In the genomic region with DNA sequence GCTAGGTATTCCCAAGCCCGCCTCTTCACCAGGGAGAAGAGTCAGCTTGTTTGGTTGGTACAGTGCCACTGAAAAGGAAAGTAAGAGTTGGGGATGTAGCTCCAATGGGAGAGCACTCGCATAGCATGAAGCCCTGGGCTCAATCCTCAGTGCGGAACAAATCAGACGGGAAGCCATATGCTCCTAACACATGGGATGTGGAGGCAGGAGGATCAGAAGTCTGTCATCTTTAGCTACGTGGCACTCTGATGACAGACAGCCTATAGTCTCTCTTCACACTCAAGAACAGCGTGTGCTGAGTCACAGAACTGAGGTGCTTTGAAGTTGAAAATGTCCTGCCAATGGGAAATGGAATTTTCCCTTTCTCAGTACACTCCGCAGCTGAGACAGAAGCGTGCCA, we compare ENCODE assay signal across 16 mouse cellular contexts. TPM values are rescaled to one million over a fixed set of nuclear protein-coding genes. Genes with fewer than 3 reads are reported as not detected.
A peak's percentile ranks its signal among the peaks of the same experiment; 100 is the strongest.
DNase-seq lines count a peak whose midpoint lies in the region; ATAC-seq lines count a peak whose summit lies in the region.
"Had no signal": no experiment of that assay in that cellular context is flagged by ENCODE, and none has a peak within 500 bp of the region (broad histone marks: within the 10 kb centered on the region; RNA-seq: fewer than 3 reads in every experiment).

No protein-coding gene starts in this region.

- DNase-seq in adrenal gland, adult (ENCODE audit: inconsistent age in 2 of 2, low spot score in 1 of 2), result peak; percentile 31 to 48
- DNase-seq in adrenal gland, postnatal 25 days, result no peak
- peak; percentile 24 for DNase-seq in liver, embryonic 11.5 days (ENCODE audit: low spot score)
- no peak for DNase-seq in liver
- DNase-seq in layer of hippocampus, adult 8-10 months (ENCODE audit: low spot score in 2 of 2), result peak; percentile 83 to 84
- DNase-seq in right cerebral cortex, postnatal 25 days, result peak; percentile 59
- no peak for DNase-seq in urinary bladder, postnatal 14 days (ENCODE audit: low spot score)
- DNase-seq: adrenal gland, postnatal 10 days; cerebellum, adult 11 months; gastrocnemius, adult 2 months; kidney, adult 8-10 months had no signal

- H3K4me1 ChIP-seq in liver, embryonic 11.5 days (replicated peaks; ENCODE audit: control insufficient read depth, insufficient read depth, low read length), result no peaks in the 10 kb centered on the region
- H3K4me1 ChIP-seq: embryonic facial prominence, embryonic 15.5 days; heart, embryonic 12.5 days had no signal

- no peak overlapping the region for H3K4me3 ChIP-seq in liver, embryonic 11.5 days (ENCODE audit: low read depth, low read length)
- H3K4me3 ChIP-seq: embryonic facial prominence, embryonic 15.5 days; gastrocnemius, adult 2 months; heart, embryonic 12.5 days had no signal

- H3K36me3 ChIP-seq in liver, embryonic 11.5 days (ENCODE audit: control insufficient read depth, insufficient read depth, low read length), result 0 out of 2 replicates have a peak, but pooled peaks cover 2% of the 10 kb centered on the region

- no peaks in the 10 kb centered on the region for H3K9me3 ChIP-seq in liver, embryonic 11.5 days (ENCODE audit: control insufficient read depth, low read length)
- H3K9me3 ChIP-seq: embryonic facial prominence, embryonic 15.5 days; heart, embryonic 12.5 days had no signal

- H3K27ac ChIP-seq in liver, embryonic 11.5 days (ENCODE audit: low read depth, low read length), result no peak overlapping the region
- H3K27ac ChIP-seq: embryonic facial prominence, embryonic 15.5 days; gastrocnemius, adult 2 months; hindbrain, embryonic 14.5 days; macrophage had no signal

- WGBS in liver, embryonic 11.5 days, result 83% methylated on average over 8 of the region's 8 CpGs

- no peak for ATAC-seq in liver, embryonic 11.5 days (replicated peaks; ENCODE audit: low FRiP score)
- no peak for ATAC-seq in inflammation-experienced regulatory T-cells, adult 6 months

- no peaks in the 10 kb centered on the region for H3K27me3 ChIP-seq in liver, embryonic 11.5 days (replicated peaks; ENCODE audit: control insufficient read depth, insufficient read depth, low read length)
- H3K27me3 ChIP-seq: embryonic facial prominence, embryonic 15.5 days; heart, embryonic 12.5 days had no signal

- no peak overlapping the region for H3K4me2 ChIP-seq in liver, embryonic 11.5 days
- H3K4me2 ChIP-seq: embryonic facial prominence, embryonic 15.5 days; heart, embryonic 12.5 days; hindbrain, embryonic 14.5 days had no signal

- no peak overlapping the region for H3K9ac ChIP-seq in liver, embryonic 11.5 days (ENCODE audit: low read depth, low read length)
- H3K9ac ChIP-seq: embryonic facial prominence, embryonic 15.5 days; heart, embryonic 12.5 days; hindbrain, embryonic 14.5 days had no signal

RNA-seq across cellular contexts. Expression of a gene that starts 31.0 kb away (rescaled TPM):
- total RNA-seq in adrenal gland, postnatal 25 days (2021), result 4.0 and 4.2 TPM in 2 replicates
- 12.6 and 13.9 TPM in 2 replicates for polyA plus RNA-seq in liver, embryonic 11.5 days (2014; fragmentation: Nextera tagmentation; extraction: Ambion mirVana)
- total RNA-seq in layer of hippocampus, adult 8-10 months (2022), result 10 to 100 TPM in 2 of 4 experiments, 1 to 10 TPM in 2; 2.0 to 20.9 (median 11.6) TPM
- polyA plus RNA-seq in inflammation-experienced regulatory T-cells, adult 6 months (2017; shearing (Covaris generic)), result 1 to 10 TPM; 2.4 to 5.4 (median 2.8) TPM

Comparison
In these comparisons a context has a peak if more than half of its experiments do, and no peak if none do; other contexts are left out.
1. DNase-seq: peak in adrenal gland, adult (2 of 2), liver, embryonic 11.5 days (single experiment), layer of hippocampus, adult 8-10 months (2 of 2) and right cerebral cortex, postnatal 25 days (single experiment); none in adrenal gland, postnatal 25 days (single experiment), liver (single experiment) and urinary bladder, postnatal 14 days (single experiment).